Mouse (Mus musculus) CH12.LX (cell line): Measurements from ENCODE around the gene Zfp691. TPM values are rescaled to one million over a fixed set of nuclear protein-coding genes. Genes with fewer than 3 reads are reported as not detected.

ENCODE experiments used
- DNase-seq: peaks from one replicate; pipeline ENCODE4 v3.0.0-alpha.2; 2013; ENCODE audit errors: extremely low read depth
- H3K27ac ChIP-seq: 2 replicates; pipeline ENCODE4 v1.5.1; 2012; ENCODE audit warnings: low read depth, mild to moderate bottlenecking, control low read depth, moderate library complexity; ENCODE audit not compliant: insufficient read depth
- H3K27me3 ChIP-seq: replicated peaks from 2 replicates; pipeline ENCODE3; 2012; ENCODE audit warnings: inconsistent platforms
- H3K36me3 ChIP-seq, 2 experiments: replicated peaks in 1 of 2; 2 replicates each; pipeline versions ENCODE3 to v1.6.1; 2012; ENCODE audit warnings: inconsistent platforms in 1 of 2, low read length in 1 of 2, mild to moderate bottlenecking in 1 of 2, mixed read lengths in 1 of 2, moderate library complexity in 1 of 2; ENCODE audit not compliant: control insufficient read depth in 1 of 2, insufficient read depth in 1 of 2
- H3K4me1 ChIP-seq, 2 experiments: 2 replicates each; pipeline ENCODE4 v1.6.1; 2012; ENCODE audit warnings: inconsistent platforms in 1 of 2, moderate library complexity in 1 of 2; ENCODE audit not compliant: insufficient read depth in 2 of 2, control insufficient read depth in 1 of 2
- H3K4me2 ChIP-seq: 2 replicates; pipeline ENCODE4 v1.6.1; 2012; ENCODE audit warnings: low read depth, mild to moderate bottlenecking, control low read depth; ENCODE audit not compliant: poor library complexity, insufficient read depth, severe bottlenecking
- H3K4me3 ChIP-seq, 3 experiments: fragments of 150-350 bp in 1 of 3; sonication (generic) in 1 of 3; replicated peaks in 1 of 3; 2 replicates each; pipeline versions ENCODE3 to v1.5.1; 2011 to 2012; ENCODE audit warnings: low read depth in 2 of 3, low read length in 2 of 3, mild to moderate bottlenecking in 2 of 3, moderate library complexity in 2 of 3, control low read depth in 1 of 3, improper control_type of control experiment in 1 of 3, inconsistent platforms in 1 of 3, mixed read lengths in 1 of 3; ENCODE audit not compliant: poor library complexity in 1 of 3
- H3K79me2 ChIP-seq: replicated peaks from 2 replicates; pipeline ENCODE4 v1.6.1; 2012; ENCODE audit warnings: mild to moderate bottlenecking, moderate library complexity; ENCODE audit not compliant: control insufficient read depth, poor library complexity, insufficient read depth, severe bottlenecking; ENCODE audit errors: extremely low read depth
- H3K9ac ChIP-seq: 2 replicates; pipeline ENCODE4 v1.6.1; 2012; ENCODE audit warnings: low read depth, mild to moderate bottlenecking, control low read depth, moderate library complexity; ENCODE audit not compliant: insufficient read depth
- H3K9me3 ChIP-seq: replicated peaks from 2 replicates; pipeline ENCODE3; 2012; ENCODE audit warnings: low read length, inconsistent platforms, mixed read lengths
- CHD1 ChIP-seq: IDR thresholded peaks from 2 replicates; pipeline ENCODE4 v1.6.1; 2012; ENCODE audit warnings: low read depth, low read length, improper control_type of control experiment, inconsistent platforms
- E2F4 ChIP-seq: IDR thresholded peaks from 2 replicates; pipeline ENCODE4 v1.6.1; 2011; ENCODE audit warnings: low read depth, low read length, improper control_type of control experiment; ENCODE audit not compliant: insufficient replicate concordance
- EP300 ChIP-seq: IDR thresholded peaks from 2 replicates; pipeline ENCODE4 v1.6.1; 2011; ENCODE audit warnings: low read length, improper control_type of control experiment
- HCFC1 ChIP-seq: IDR thresholded peaks from 2 replicates; pipeline ENCODE4 v1.6.1; 2012; ENCODE audit warnings: low read depth, mild to moderate bottlenecking, inconsistent platforms, low read length, improper control_type of control experiment
- IRF4 ChIP-seq: IDR thresholded peaks from 2 replicates; pipeline ENCODE4 v1.6.1; 2014; ENCODE audit warnings: low read depth, mild to moderate bottlenecking, inconsistent platforms, low read length, improper control_type of control experiment
- JUN ChIP-seq: IDR thresholded peaks from 2 replicates; pipeline ENCODE4 v1.6.1; 2011; ENCODE audit warnings: low read depth, mild to moderate bottlenecking, low read length, improper control_type of control experiment, moderate library complexity; ENCODE audit not compliant: insufficient read depth
- JUND ChIP-seq: conservative IDR thresholded peaks from 2 replicates; pipeline ENCODE4 v1.6.1; 2011; ENCODE audit warnings: low read depth, low read length, improper control_type of control experiment
- KAT2A ChIP-seq: IDR thresholded peaks from 2 replicates; pipeline ENCODE4 v1.6.1; 2012; ENCODE audit warnings: low read length, improper control_type of control experiment, inconsistent platforms; ENCODE audit not compliant: insufficient replicate concordance
- MAX ChIP-seq: IDR thresholded peaks from 2 replicates; pipeline ENCODE4 v1.6.1; 2011; ENCODE audit warnings: low read length, improper control_type of control experiment
- MEF2A ChIP-seq: IDR thresholded peaks from 2 replicates; pipeline ENCODE4 v1.6.1; 2014; ENCODE audit warnings: low read depth, mild to moderate bottlenecking, inconsistent platforms, low read length, improper control_type of control experiment, borderline replicate concordance
- MYC ChIP-seq: IDR thresholded peaks from 2 replicates; pipeline ENCODE4 v1.6.1; 2011; ENCODE audit warnings: low read depth, mild to moderate bottlenecking, improper control_type of control experiment, low read length
- NELFE ChIP-seq: IDR thresholded peaks from 2 replicates; pipeline ENCODE4 v1.6.1; 2011; ENCODE audit warnings: low read depth, low read length, improper control_type of control experiment
- NRF1 ChIP-seq: IDR thresholded peaks from 2 replicates; pipeline ENCODE4 v1.6.1; 2014; ENCODE audit warnings: low read depth, mild to moderate bottlenecking, inconsistent platforms, low read length, improper control_type of control experiment, moderate library complexity
- POLR2AphosphoS2 ChIP-seq: IDR thresholded peaks from 2 replicates; pipeline ENCODE4 v1.6.1; 2011; ENCODE audit warnings: low read depth, low read length, improper control_type of control experiment
- SIN3A ChIP-seq: IDR thresholded peaks from 2 replicates; pipeline ENCODE4 v1.6.1; 2012; ENCODE audit warnings: low read length, improper control_type of control experiment, inconsistent platforms
- TBP ChIP-seq: conservative IDR thresholded peaks from 2 replicates; pipeline ENCODE4 v1.6.1; 2011; ENCODE audit warnings: low read depth, low read length, improper control_type of control experiment
- TCF12 ChIP-seq: IDR thresholded peaks from 2 replicates; pipeline ENCODE4 v1.6.1; 2014; ENCODE audit warnings: low read depth, mild to moderate bottlenecking, inconsistent platforms, low read length, improper control_type of control experiment
- UBTF ChIP-seq: IDR thresholded peaks from 2 replicates; pipeline ENCODE4 v1.6.1; 2012; ENCODE audit warnings: low read depth, mild to moderate bottlenecking, inconsistent platforms, low read length, improper control_type of control experiment, moderate library complexity
- USF2 ChIP-seq: conservative IDR thresholded peaks from 2 replicates; pipeline ENCODE4 v1.6.1; 2011; ENCODE audit warnings: low read depth, low read length, improper control_type of control experiment
- ZC3H11A ChIP-seq: IDR thresholded peaks from 2 replicates; pipeline ENCODE4 v1.6.1; 2012; ENCODE audit warnings: low read depth, mild to moderate bottlenecking, inconsistent platforms, low read length, improper control_type of control experiment
- ZKSCAN1 ChIP-seq: IDR thresholded peaks from 2 replicates; pipeline ENCODE4 v1.6.1; 2012; ENCODE audit warnings: low read depth, inconsistent platforms, low read length, improper control_type of control experiment, borderline replicate concordance
- ZMIZ1 ChIP-seq: IDR thresholded peaks from 2 replicates; pipeline ENCODE4 v1.6.1; 2012; ENCODE audit warnings: low read depth, mild to moderate bottlenecking, inconsistent platforms, low read length, improper control_type of control experiment
- ZNF384 ChIP-seq: IDR thresholded peaks from 2 replicates; pipeline ENCODE4 v1.6.1; 2012; ENCODE audit warnings: low read depth, low read length, improper control_type of control experiment, inconsistent platforms
- dilution Hi-C: fragments of 300-500 bp; cut with MboI; formaldehyde crosslinking; loops from 2 replicates; pipeline ENCODE4 v1.14.3; 2020; ENCODE audit warnings: low sequenced_read_pairs; ENCODE audit not compliant: extremely low pct_unique_long_range_greater_than_20kb, extremely low pct_ligation_motif_present
- in situ Hi-C: fragments of 300-500 bp; cut with MboI; formaldehyde crosslinking; loops from 3 replicates; pipeline ENCODE4 v1.14.3; 2019; ENCODE audit warnings: low sequenced_read_pairs, low pct_ligation_motif_present, low pct_unique_long_range_greater_than_20kb, mixed read lengths
- polyA plus RNA-seq: library from polyadenylated mRNA; unstranded; fragments of >175 nt; gene quantifications from 2 replicates; pipeline ENCODE4 v1.2.1, GENCODE M21; 2012; ENCODE audit warnings: low read depth; ENCODE audit not compliant: insufficient read length
- total RNA-seq, 2 experiments: library from RNA; depleted of rRNA; stranded (reverse); fragments of 300-350 nt in 1 of 2; fragments of >200 nt in 1 of 2; gene quantifications; 2 replicates each; pipeline ENCODE4 v1.2.3; 2012 to 2014

Gene Zfp691
- total and polyA plus RNA-seq, 3 experiments = 3.2 to 4.7 (median 4.0) TPM

DNA sequence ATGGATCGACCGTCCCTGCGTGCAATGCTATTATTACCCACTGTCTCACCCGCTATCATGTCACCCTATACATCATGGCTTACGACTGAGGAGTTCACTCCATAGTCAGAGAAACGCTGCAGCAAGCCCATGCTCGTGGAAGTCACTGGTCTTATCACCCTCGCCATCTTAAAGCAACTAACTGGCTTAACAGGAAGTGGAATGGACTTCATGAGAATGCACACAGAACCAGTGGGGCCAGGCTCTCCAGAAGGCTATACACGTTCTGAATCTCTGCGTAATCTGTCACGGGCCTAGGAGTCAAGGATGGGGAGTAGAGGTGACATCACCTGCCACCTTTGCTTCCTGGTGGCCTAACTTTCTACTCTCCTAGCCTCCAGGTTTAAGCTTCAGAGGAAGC lies 25.3 kb downstream of the Zfp691 start:
- Histone ChIP-seq H3K9me3 (peaks cover 4% of the 10 kb centered on the region), H3K4me1 (peaks cover 5 to 12% of the 10 kb centered on the region in 2 experiments; a peak in 2 of 4 replicates), H3K9ac (no peak overlapping the region), H3K27me3 (no peaks in the 10 kb centered on the region), H3K4me3 (no peak overlapping the region), H3K36me3 (no peaks in the 10 kb centered on the region), H3K4me2 (no peak overlapping the region), H3K79me2 (no peaks in the 10 kb centered on the region)
- no peak for DNase-seq
- dilution Hi-C loops = no loop called here
- in situ Hi-C loops = no loop called here
- no peak for TF ChIP-seq MAX
- no peak for TF ChIP-seq ZNF384
- TF ChIP-seq MEF2A = no peak
- no peak for TF ChIP-seq TCF12
- no peak for TF ChIP-seq TBP
- TF ChIP-seq EP300 = no peak
- no peak for TF ChIP-seq SIN3A
- TF ChIP-seq JUND = no peak
- no peak for TF ChIP-seq NELFE
- TF ChIP-seq IRF4 = no peak
- no peak for TF ChIP-seq ZMIZ1
- TF ChIP-seq E2F4 = no peak
- no peak for TF ChIP-seq MYC
- no peak for TF ChIP-seq CHD1
- no peak for TF ChIP-seq ZC3H11A
- no peak for TF ChIP-seq UBTF
- TF ChIP-seq ZKSCAN1 = no peak
- TF ChIP-seq, all 38 proteins: peak for 0
- no peak overlapping the region for H3K27ac ChIP-seq

DNA sequence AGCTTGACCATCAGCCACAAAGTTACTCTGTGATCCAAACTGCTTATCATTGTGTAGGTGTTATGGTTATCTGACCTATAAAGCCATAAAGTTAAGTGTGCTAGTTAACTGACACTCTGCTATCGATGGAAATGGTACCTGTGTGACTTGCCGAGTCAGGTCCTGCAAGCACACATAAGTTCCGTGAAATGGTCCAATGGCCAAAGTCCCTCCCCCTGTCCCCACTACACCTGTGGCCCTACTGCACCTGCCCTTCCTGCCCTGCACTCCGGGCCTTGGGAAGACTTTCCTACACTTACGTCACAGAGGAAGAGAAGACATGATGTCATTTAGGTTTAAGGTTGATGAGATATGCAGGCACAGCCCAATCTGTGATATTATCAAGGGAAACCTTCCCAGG lies 26.6 kb downstream of the Zfp691 start:
- DNase-seq = no peak
- in situ Hi-C loops (no loop called here), dilution Hi-C loops (no loop called here)

More for the DNA sequence above, 26.6 kb downstream of the Zfp691 start:
- Histone ChIP-seq H3K27me3 (no peaks in the 10 kb centered on the region), H3K27ac (no peak overlapping the region), H3K4me2 (no peak overlapping the region)
- no peak for TF ChIP-seq SIN3A
- no peak for TF ChIP-seq NRF1
- TF ChIP-seq POLR2AphosphoS2 = no peak
- TF ChIP-seq JUN = no peak
- no peak for TF ChIP-seq HCFC1
- no peak for TF ChIP-seq IRF4
- no peak for TF ChIP-seq MYC
- no peak for TF ChIP-seq TCF12
- no peak for TF ChIP-seq KAT2A
- no peak for TF ChIP-seq EP300
- TF ChIP-seq JUND = no peak
- no peak for TF ChIP-seq TBP
- TF ChIP-seq UBTF = no peak
- no peak for TF ChIP-seq USF2
- TF ChIP-seq ZMIZ1 = no peak
- TF ChIP-seq, all 38 proteins: peak for 0
- Histone ChIP-seq H3K9me3 (peaks cover 4% of the 10 kb centered on the region), H3K36me3 (no peaks in the 10 kb centered on the region), H3K9ac (no peak overlapping the region), H3K4me1 (peaks cover 5 to 12% of the 10 kb centered on the region in 2 experiments; a peak in 2 of 4 replicates), H3K4me3 (no peak overlapping the region), H3K79me2 (no peaks in the 10 kb centered on the region)
